Mouse (Mus musculus): ENCODE data around the gene Alox5. TPM values are rescaled to one million over a fixed set of nuclear protein-coding genes. Genes with fewer than 3 reads are reported as not detected.

The Alox5 gene
- polyA plus RNA-seq, 2 experiments: 1.6 to 3.9 TPM

DNA sequence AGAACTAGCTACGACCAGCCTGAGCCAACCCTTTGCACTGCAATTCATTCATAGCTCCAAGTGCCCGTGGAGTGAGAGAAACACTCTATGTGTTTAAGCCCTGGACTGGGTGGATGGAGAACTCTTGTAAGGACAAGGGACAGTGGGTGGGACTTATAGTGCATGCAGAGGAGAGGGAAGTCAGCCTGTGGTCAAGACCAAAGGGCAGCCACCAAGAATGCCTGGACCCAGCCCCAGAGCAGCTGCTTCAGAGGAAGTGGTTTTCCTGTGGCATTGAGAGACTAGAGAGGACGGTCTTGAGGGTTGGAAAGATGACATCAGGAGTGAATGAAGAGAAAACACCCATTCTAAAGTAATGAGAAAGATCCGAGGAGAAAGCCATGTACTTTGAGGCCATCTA is 5.2 kb downstream of the Alox5 start:
- DNase-seq (ENCODE audit: low spot score): no peak
- Histone ChIP-seq H3K36me3 (ENCODE audit: control insufficient read depth, insufficient read depth, low read length) (no peaks in the 10 kb centered on the region), H3K9ac (ENCODE audit: low read depth, low read length, severe bottlenecking) (no peak overlapping the region), H3K4me1 (ENCODE audit: control insufficient read depth, insufficient read depth, low read length) (no peaks in the 10 kb centered on the region), H3K27me3 (ENCODE audit: control insufficient read depth, insufficient read depth, low read length) (peaks cover 11% of the 10 kb centered on the region; the same call in 1 of the 2 replicates), H3K9me3 (ENCODE audit: control insufficient read depth, low read length) (no peaks in the 10 kb centered on the region), H3K4me2 (replicated peaks; ENCODE audit: low read depth, low read length, severe bottlenecking) (no peak overlapping the region), H3K4me3 (replicated peaks; ENCODE audit: low read length) (no peak overlapping the region), H3K27ac (replicated peaks; ENCODE audit: low read depth, low read length) (no peak overlapping the region)
- 74% methylated on average over 4 of the region's 4 CpGs for WGBS
- ATAC-seq (ENCODE audit: low FRiP score, low read depth): no peak
- TF ChIP-seq POLR2A (IDR thresholded peaks at IDR 0.05; ENCODE audit: borderline replicate concordance, extremely low read depth, insufficient read depth, insufficient read length): no peak

DNA sequence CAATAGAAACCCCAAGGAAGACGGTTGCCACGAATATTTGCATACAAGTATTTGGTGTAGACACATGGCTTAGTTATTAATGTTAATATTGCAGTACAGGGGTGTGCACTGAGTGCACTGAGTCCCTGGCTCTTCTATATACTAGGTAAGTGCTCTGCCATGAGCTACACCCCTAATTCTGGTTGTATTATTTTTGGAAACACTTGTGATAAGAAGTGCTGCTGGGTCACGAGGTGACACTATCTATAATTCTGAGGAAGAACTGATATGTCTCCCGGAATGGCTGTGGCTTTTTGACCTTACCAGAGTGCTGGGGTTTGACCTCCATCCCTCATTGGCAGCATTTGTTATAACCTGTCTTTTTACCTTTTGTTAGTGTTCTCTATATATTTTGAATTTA is 20.1 kb downstream of the Alox5 start:
- no peaks in the 10 kb centered on the region for H3K4me1 ChIP-seq (ENCODE audit: control insufficient read depth, insufficient read depth, low read length)
- no peak overlapping the region for H3K4me3 ChIP-seq (replicated peaks; ENCODE audit: low read length)
- no peak overlapping the region for H3K27ac ChIP-seq (replicated peaks; ENCODE audit: low read depth, low read length)
- ATAC-seq (ENCODE audit: low FRiP score, low read depth): no peak
- no peaks in the 10 kb centered on the region for H3K27me3 ChIP-seq (ENCODE audit: control insufficient read depth, insufficient read depth, low read length)
- no peak overlapping the region for H3K4me2 ChIP-seq (replicated peaks; ENCODE audit: low read depth, low read length, severe bottlenecking)
- 71% methylated on average over 4 of the region's 4 CpGs for WGBS
- H3K9ac ChIP-seq (ENCODE audit: low read depth, low read length, severe bottlenecking): no peak overlapping the region
- TF ChIP-seq POLR2A (IDR thresholded peaks at IDR 0.05; ENCODE audit: borderline replicate concordance, extremely low read depth, insufficient read depth, insufficient read length): no peak
- no peak for DNase-seq (ENCODE audit: low spot score)
- H3K36me3 ChIP-seq (ENCODE audit: control insufficient read depth, insufficient read depth, low read length): no peaks in the 10 kb centered on the region
- no peaks in the 10 kb centered on the region for H3K9me3 ChIP-seq (ENCODE audit: control insufficient read depth, low read length)

DNA sequence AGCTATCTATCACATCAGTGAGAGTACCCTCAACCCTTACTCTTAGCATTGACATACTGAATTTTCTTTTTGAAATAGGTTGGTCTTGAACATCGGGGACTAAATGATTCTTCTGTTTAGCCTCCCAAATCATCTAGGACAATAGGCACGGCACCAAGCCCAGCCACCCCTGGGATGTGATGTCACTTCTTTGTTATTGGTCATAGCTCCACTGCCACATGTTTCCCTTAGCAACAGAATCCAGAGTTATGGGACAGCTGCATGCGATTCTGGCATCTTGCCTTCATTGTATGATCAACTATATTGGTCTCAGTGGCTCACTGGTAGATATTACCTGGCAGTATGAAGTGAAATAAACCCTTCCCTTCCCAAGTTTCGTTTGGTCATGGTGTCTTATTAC is 20.5 kb downstream of the Alox5 start:
- H3K4me3 ChIP-seq (replicated peaks; ENCODE audit: low read length): no peak overlapping the region
- H3K9me3 ChIP-seq (ENCODE audit: control insufficient read depth, low read length): no peaks in the 10 kb centered on the region
- H3K4me2 ChIP-seq (replicated peaks; ENCODE audit: low read depth, low read length, severe bottlenecking): no peak overlapping the region
- no peaks in the 10 kb centered on the region for H3K36me3 ChIP-seq (ENCODE audit: control insufficient read depth, insufficient read depth, low read length)
- DNase-seq (ENCODE audit: low spot score) (no peak), ATAC-seq (ENCODE audit: low FRiP score, low read depth) (no peak)
- TF ChIP-seq POLR2A (IDR thresholded peaks at IDR 0.05; ENCODE audit: borderline replicate concordance, extremely low read depth, insufficient read depth, insufficient read length): no peak
- H3K9ac ChIP-seq (ENCODE audit: low read depth, low read length, severe bottlenecking): no peak overlapping the region
- WGBS: 57% methylated on average over 4 of the region's 4 CpGs
- no peak overlapping the region for H3K27ac ChIP-seq (replicated peaks; ENCODE audit: low read depth, low read length)
- H3K27me3 ChIP-seq (ENCODE audit: control insufficient read depth, insufficient read depth, low read length): no peaks in the 10 kb centered on the region
- H3K4me1 ChIP-seq (ENCODE audit: control insufficient read depth, insufficient read depth, low read length): no peaks in the 10 kb centered on the region

DNA sequence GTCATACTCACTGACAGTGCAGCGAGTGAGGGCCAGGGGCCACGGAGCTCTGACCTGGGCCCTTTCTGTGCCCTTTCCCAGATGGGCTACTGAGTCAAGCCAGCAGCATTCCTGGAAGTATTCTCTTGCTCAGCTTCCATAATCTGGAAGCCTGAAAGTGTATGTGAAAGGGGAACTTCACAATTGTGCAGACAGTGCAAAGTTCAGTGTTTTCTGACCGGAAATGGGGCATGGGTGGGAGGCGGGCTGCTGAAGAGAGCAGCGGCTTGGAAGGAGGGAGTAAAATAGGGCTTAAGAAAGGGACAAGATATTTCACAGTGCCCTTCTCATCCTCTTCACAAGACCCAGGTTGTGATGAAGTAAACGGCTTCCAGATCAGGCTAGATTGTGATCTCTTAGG is 21.4 kb downstream of the Alox5 start:
- DNase-seq (ENCODE audit: low spot score) (no peak), ATAC-seq (ENCODE audit: low FRiP score, low read depth) (no peak)
- Histone ChIP-seq H3K4me1 (ENCODE audit: control insufficient read depth, insufficient read depth, low read length) (no peaks in the 10 kb centered on the region), H3K4me3 (replicated peaks; ENCODE audit: low read length) (no peak overlapping the region), H3K36me3 (ENCODE audit: control insufficient read depth, insufficient read depth, low read length) (no peaks in the 10 kb centered on the region), H3K4me2 (replicated peaks; ENCODE audit: low read depth, low read length, severe bottlenecking) (no peak overlapping the region), H3K9me3 (ENCODE audit: control insufficient read depth, low read length) (no peaks in the 10 kb centered on the region), H3K9ac (ENCODE audit: low read depth, low read length, severe bottlenecking) (no peak overlapping the region), H3K27me3 (ENCODE audit: control insufficient read depth, insufficient read depth, low read length) (no peaks in the 10 kb centered on the region), H3K27ac (replicated peaks; ENCODE audit: low read depth, low read length) (no peak overlapping the region)
- no peak for TF ChIP-seq POLR2A (IDR thresholded peaks at IDR 0.05; ENCODE audit: borderline replicate concordance, extremely low read depth, insufficient read depth, insufficient read length)
- 83% methylated on average over 6 of the region's 6 CpGs for WGBS

DNA sequence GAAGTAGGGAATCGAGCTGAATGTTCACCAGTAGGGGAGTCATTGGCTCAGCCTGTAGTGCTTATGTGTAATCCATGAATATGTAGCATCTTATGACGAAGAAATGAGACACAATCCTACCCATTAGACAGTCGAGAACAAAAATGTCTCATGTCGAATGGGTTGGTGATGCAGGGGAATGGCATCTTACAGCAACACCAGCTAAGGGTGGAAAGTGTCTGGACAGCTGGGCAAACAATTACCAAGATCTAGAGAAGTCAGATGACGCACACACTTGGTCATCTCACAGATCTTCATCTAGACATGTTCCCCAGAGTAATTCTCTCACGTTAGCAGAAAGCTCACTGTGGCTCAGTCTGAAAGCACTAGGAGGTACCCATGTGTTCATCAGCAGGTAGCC is 22.1 kb downstream of the Alox5 start:
- 80% methylated on average over 6 of the region's 6 CpGs for WGBS
- ATAC-seq (ENCODE audit: low FRiP score, low read depth) (no peak), DNase-seq (ENCODE audit: low spot score) (no peak)
- Histone ChIP-seq H3K4me3 (replicated peaks; ENCODE audit: low read length) (no peak overlapping the region), H3K9ac (ENCODE audit: low read depth, low read length, severe bottlenecking) (no peak overlapping the region), H3K9me3 (ENCODE audit: control insufficient read depth, low read length) (no peaks in the 10 kb centered on the region), H3K27ac (replicated peaks; ENCODE audit: low read depth, low read length) (no peak overlapping the region), H3K27me3 (ENCODE audit: control insufficient read depth, insufficient read depth, low read length) (no peaks in the 10 kb centered on the region), H3K36me3 (ENCODE audit: control insufficient read depth, insufficient read depth, low read length) (no peaks in the 10 kb centered on the region), H3K4me2 (replicated peaks; ENCODE audit: low read depth, low read length, severe bottlenecking) (no peak overlapping the region), H3K4me1 (ENCODE audit: control insufficient read depth, insufficient read depth, low read length) (no peaks in the 10 kb centered on the region)
- no peak for TF ChIP-seq POLR2A (IDR thresholded peaks at IDR 0.05; ENCODE audit: borderline replicate concordance, extremely low read depth, insufficient read depth, insufficient read length)

DNA sequence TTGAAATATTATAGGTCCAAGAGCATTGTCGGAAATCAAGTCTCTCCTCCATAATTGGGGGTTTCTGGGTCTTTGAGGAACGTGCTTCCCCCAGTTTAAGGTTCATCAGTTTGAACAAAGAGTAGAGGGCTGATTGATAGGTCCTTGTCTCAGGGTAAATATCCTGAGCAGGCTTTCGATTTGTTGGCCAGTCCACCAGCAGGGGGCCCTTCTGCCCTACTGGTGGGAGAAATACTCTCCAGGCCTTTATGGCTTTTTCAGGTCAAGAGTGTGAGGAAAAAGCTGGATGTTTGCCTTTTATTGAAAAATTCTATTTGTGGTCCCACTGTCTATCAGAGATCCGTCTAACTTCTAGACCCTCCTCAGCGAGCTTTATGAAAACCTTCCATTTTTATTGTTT is 32.7 kb downstream of the Alox5 start:
- H3K9me3 ChIP-seq (ENCODE audit: control insufficient read depth, low read length): no peaks in the 10 kb centered on the region
- no peak overlapping the region for H3K4me2 ChIP-seq (replicated peaks; ENCODE audit: low read depth, low read length, severe bottlenecking)
- DNase-seq (ENCODE audit: low spot score) (no peak), ATAC-seq (ENCODE audit: low FRiP score, low read depth) (no peak)
- H3K27me3 ChIP-seq (ENCODE audit: control insufficient read depth, insufficient read depth, low read length): no peaks in the 10 kb centered on the region
- no peak overlapping the region for H3K27ac ChIP-seq (replicated peaks; ENCODE audit: low read depth, low read length)
- H3K4me1 ChIP-seq (ENCODE audit: control insufficient read depth, insufficient read depth, low read length): no peaks in the 10 kb centered on the region
- TF ChIP-seq POLR2A (IDR thresholded peaks at IDR 0.05; ENCODE audit: borderline replicate concordance, extremely low read depth, insufficient read depth, insufficient read length): no peak
- 65% methylated on average over 5 of the region's 5 CpGs for WGBS
- H3K36me3 ChIP-seq (ENCODE audit: control insufficient read depth, insufficient read depth, low read length): no peaks in the 10 kb centered on the region
- no peak overlapping the region for H3K4me3 ChIP-seq (replicated peaks; ENCODE audit: low read length)
- no peak overlapping the region for H3K9ac ChIP-seq (ENCODE audit: low read depth, low read length, severe bottlenecking)

Measured in limb, embryonic 14.5 days (tissue).